Mouse (Mus musculus) heart, postnatal 14 days (tissue): ENCODE results near the gene Lmnb2. TPM values are rescaled to one million over a fixed set of nuclear protein-coding genes. Genes with fewer than 3 reads are reported as not detected.

Experiments used
- DNase-seq, 2 experiments: peaks; one replicate each; pipeline ENCODE4 v3.0.0; 2021 to 2022
- intact Hi-C: fragments of 180-260 bp; cut with DNase I; formaldehyde crosslinking; loops from one replicate; pipeline ENCODE4 v1.15.1; 2025
- total RNA-seq, 2 experiments: library from RNA; stranded (reverse); gene quantifications; 2 replicates each; pipeline ENCODE4 v1.2.3; 2021

Lmnb2 gene
- total RNA-seq, 2 experiments from 2014 or later = 5.1 to 7.0 TPM

- no peak for DNase-seq
- intact Hi-C loops = no loop called here
Measured at GRCm38 (mm10) chr10:80901409-80902272, 16.4 kb downstream of the Lmnb2 start.

- intact Hi-C loops = no loop called here
- peak; percentile 95 for DNase-seq
Measured at GRCm38 (mm10) chr10:80900318-80901247, 17.5 kb downstream of the Lmnb2 start, which contains the start of gene Timm13. Gene Timm13, minus strand, starts transcription at chr10:80900969.

GRCm38 (mm10) chr10:80899591-80900317 lies 18.3 kb downstream of the Lmnb2 start:
- intact Hi-C loops = no loop called here
- DNase-seq = no peak

DNA sequence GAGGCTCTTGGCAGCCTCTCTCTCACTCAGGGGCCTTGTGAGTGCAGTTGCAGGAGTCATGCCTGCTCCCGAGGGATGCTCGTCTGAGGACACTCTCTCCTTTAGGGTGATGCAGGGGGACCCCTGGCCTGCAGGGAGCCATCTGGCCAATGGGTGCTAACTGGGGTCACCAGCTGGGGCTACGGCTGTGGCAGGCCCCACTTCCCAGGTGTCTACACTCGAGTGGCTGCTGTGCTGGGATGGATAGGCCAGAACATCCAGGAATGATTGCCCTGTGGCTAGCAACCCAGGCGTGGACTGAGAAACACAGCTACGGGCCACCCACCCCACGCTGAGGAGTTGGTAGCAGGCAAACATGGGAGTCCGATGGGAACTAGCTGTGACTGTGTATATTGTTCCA lies 19.0 kb downstream of the Lmnb2 start:
- intact Hi-C loops = no loop called here
- no peak for DNase-seq

- intact Hi-C loops = no loop called here
- no peak for DNase-seq
Measured at GRCm38 (mm10) chr10:80897861-80898510, 20.1 kb downstream of the Lmnb2 start.

DNA sequence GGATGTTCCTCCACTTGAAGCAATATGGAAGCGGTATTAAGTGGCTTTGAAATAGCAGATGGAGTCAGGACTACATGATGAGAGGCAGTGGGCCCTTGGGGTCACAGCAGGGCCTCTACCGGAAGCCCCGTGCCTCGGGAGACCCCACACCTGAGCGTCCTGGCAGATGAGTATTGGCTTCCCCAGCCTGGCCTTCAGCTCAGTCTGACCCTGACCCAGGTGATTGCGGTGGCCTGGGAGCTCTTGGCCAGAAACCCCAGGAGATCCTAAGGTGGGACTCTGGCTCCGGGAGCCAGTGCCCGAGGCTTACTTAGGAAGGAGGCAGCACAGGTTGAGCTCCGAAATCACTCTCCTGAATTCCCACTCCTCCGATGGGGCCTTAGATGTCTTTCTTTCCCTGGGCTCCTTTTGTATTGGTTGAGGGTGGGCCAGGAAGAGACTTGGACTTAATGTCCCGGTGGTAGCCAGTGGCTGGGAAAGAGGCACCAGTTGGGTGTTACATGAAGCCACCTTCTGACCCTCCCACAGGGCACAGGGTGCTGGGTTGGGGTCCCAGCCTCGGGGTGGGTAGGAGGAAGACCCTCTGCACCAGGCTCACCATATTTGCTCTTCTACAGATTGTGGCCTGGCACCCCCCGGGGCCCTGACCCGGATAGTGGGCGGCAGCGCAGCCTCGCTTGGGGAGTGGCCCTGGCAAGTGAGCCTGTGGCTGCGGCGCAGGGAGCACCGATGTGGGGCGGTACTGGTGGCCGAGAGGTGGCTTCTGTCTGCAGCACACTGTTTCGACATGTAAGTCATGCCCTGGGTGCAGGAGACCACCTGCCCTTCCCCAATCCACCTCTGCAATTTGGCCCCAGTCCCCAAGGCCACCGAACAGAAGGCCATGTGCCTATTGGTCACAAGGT lies 21.2 kb downstream of the Lmnb2 start:
- no peak for DNase-seq
- intact Hi-C loops = no loop called here

- DNase-seq = no peak
- intact Hi-C loops = no loop called here
Measured at GRCm38 (mm10) chr10:80895697-80896096, 22.3 kb downstream of the Lmnb2 start.

GRCm38 (mm10) chr10:80895100-80895499 lies 22.9 kb downstream of the Lmnb2 start:
- intact Hi-C loops = no loop called here
- DNase-seq = no peak

DNA sequence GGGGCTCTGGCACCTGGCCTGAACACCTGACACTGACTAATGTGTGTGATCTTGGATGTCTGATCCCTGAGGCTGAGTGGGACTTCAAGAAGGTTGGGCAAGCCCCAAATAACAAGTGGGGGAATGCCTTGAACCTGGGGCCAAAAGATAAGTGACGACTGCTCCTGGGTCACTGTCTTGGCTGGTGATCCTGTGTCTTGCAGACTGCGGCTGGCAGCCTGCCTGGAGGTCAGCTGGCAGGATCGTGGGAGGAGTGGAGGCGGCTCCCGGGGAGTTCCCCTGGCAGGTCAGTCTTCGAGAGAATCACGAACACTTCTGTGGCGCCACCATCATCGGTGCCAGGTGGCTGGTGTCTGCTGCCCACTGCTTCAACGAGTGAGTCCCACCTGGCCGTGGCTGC lies 30.9 kb downstream of the Lmnb2 start:
- peak; percentile 77 to 83 for DNase-seq
- intact Hi-C loops = no loop called here

DNA sequence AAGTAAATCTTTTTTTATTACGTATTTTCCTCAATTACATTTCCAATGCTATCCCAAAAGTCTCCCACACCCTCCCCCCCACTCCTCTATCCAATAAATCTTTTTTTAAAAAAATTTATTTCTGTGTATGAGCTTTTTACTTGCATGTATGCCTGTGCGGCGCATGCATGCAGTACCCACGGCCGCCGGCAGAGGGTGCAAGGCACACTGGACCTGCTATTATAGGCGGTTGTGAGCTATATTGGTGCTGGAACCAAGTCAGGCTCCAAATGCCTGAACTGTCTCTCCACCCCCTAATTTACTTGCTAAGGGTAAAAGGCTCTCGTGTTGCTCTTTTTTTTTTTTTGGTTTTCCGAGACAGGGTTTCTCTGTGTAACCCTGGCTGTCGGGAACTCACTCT lies 36.7 kb downstream of the Lmnb2 start:
- peak; percentile 73 to 85 for DNase-seq
- intact Hi-C loops = loop anchor here (1.0 kb wide), 1 partner anchor 114 kb away; no protein-coding TSS in a partner anchor

GRCm38 (mm10) chr10:80880901-80881300 lies 37.1 kb downstream of the Lmnb2 start:
- intact Hi-C loops = loop anchor here (1.0 kb wide), 1 partner anchor 114 kb away; no protein-coding TSS in a partner anchor
- DNase-seq = no peak

DNA sequence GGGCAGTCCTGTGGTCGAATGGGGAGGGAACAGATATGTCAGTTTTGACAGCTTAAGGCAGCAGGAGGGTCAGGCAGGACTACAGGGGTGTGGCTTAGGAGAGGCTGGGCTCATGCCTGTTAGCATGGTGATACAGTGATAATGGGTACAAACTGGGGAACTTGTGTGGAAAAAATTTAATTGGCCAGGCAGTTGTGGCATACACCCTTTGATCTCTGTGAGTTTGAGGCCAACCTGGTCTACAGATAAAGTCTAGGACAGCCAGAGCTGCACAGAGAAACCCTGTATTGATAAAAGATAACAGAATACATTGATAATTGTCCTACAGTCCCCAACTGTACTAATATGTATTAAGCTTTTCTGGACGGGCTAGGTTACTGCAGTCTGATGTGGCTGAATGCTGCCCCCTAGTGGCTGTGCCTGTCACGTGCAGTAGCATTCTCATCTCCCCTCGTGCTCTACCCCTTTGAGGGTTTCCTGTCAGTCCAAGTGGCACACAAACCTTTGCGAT lies 37.9 kb downstream of the Lmnb2 start:
- intact Hi-C loops = no loop called here
- DNase-seq = peak; percentile 74 to 81

DNA sequence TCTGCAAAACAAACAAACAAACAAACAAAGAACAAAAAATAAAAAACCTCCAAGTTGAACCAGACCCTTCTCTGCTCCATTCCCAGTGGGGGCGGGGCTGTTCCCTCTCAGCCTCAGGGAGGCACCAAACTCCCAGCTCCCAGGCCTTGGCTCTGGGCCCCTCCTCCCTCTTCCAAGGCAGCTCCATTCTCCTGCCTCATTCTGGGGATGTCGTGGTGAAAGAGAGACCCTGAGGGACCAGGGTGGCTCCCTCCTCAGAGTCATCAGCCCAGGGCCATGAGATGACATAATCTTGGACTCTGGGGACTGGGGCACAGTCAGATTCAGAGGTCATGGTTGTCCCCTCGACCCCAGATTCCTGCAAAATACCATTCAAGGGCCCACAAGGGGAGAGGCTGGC lies 41.5 kb downstream of the Lmnb2 start:
- DNase-seq = no peak
- intact Hi-C loops = loop anchor here (2.0 kb wide), 1 partner anchor 128 kb away; no protein-coding TSS in a partner anchor

GRCm38 (mm10) chr10:80876028-80876427 lies 42.0 kb downstream of the Lmnb2 start:
- intact Hi-C loops = loop anchor here (2.0 kb wide), 1 partner anchor 127 kb away; no protein-coding TSS in a partner anchor
- peak; percentile 52 to 74 for DNase-seq

GRCm38 (mm10) chr10:80874035-80874434 lies 44.0 kb downstream of the Lmnb2 start:
- DNase-seq = no peak
- intact Hi-C loops = no loop called here

GRCm38 (mm10) chr10:80871581-80871980 lies 46.5 kb downstream of the Lmnb2 start, which contains the start of gene Tmprss9:
Gene Tmprss9, plus strand, starts transcription at chr10:80871848.
- DNase-seq = no peak
- intact Hi-C loops = no loop called here

DNA sequence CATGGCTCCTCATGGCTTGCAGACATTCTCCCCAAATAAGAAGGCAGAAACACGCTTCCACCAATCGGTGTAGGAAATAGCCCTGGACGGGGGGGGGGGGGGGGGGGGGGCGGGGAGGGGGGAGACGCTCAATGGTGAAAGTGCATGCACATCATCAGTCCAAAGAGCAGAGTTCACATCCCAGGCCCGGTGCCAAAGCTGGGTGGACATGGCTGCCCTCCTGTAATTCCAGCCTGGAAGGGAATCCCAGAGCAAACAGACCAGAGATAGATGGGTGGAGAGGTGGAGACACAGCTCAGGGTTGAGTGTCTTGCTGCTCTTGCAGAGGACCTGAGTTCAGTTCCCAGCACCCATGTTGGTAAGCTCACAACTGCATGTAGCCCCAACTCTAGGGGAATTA lies 47.1 kb downstream of the Lmnb2 start:
- intact Hi-C loops = no loop called here
- no peak for DNase-seq

DNA sequence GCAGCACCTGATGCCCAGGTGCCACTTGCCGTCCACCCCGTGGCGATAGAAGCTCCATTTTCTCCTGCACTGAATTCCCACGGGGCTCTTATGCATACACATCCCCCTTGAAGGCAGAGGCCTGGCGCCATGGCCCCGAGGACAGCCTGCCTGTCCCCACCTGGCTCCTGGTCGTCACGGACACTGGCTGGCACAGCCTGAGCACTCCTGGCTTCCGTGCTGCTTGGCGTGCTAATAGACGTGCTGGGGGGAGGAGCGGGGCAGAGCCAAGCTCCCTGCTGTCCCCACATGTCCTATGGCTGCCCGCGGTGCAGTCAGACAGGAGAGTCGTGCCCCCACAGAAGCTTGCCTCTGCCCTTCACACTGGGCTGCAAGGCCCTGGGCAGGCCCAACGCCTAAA lies 53.6 kb downstream of the Lmnb2 start:
- intact Hi-C loops = no loop called here
- peak in 1 of 2 experiments; percentile 14 for DNase-seq
